Mouse (Mus musculus) lung, embryonic 15.5 days (tissue): ENCODE data around the gene Spaar. TPM values are rescaled to one million over a fixed set of nuclear protein-coding genes. Genes with fewer than 3 reads are reported as not detected.
A peak's percentile ranks its signal among the peaks of the same experiment; 100 is the strongest.

Experiments used
- ATAC-seq: fragments of 200-750 bp; cut with Nextera tagmentation; 2 replicates; pipeline ENCODE4 v1.8.0; 2017; ENCODE audit warnings: moderate number of reproducible peaks, borderline replicate concordance; ENCODE audit not compliant: low FRiP score, low TSS enrichment; ENCODE audit errors: extremely low read depth
- H3K27ac ChIP-seq: fragments of 300-500 bp; sonication (generic); 2 replicates; pipeline ENCODE4 v1.5.1; 2015; ENCODE audit warnings: moderate library complexity, mild to moderate bottlenecking, inconsistent platforms
- H3K27me3 ChIP-seq: fragments of 300-500 bp; sonication (generic); 2 replicates; pipeline ENCODE4 v1.6.1; 2015; ENCODE audit warnings: inconsistent platforms
- H3K36me3 ChIP-seq: fragments of 300-500 bp; sonication (generic); 2 replicates; pipeline ENCODE4 v1.6.1; 2015; ENCODE audit warnings: inconsistent platforms
- H3K4me1 ChIP-seq: fragments of 300-500 bp; sonication (generic); 2 replicates; pipeline ENCODE4 v1.6.1; 2015; ENCODE audit warnings: inconsistent platforms
- H3K4me2 ChIP-seq: fragments of 300-500 bp; sonication (generic); 2 replicates; pipeline ENCODE4 v1.6.1; 2015; ENCODE audit warnings: inconsistent platforms, mild to moderate bottlenecking, moderate library complexity
- H3K4me3 ChIP-seq: fragments of 300-500 bp; sonication (generic); 2 replicates; pipeline ENCODE4 v1.5.1; 2015; ENCODE audit warnings: mild to moderate bottlenecking, inconsistent platforms
- H3K9ac ChIP-seq: fragments of 300-500 bp; sonication (generic); 2 replicates; pipeline ENCODE4 v1.6.1; 2015; ENCODE audit warnings: inconsistent platforms
- H3K9me3 ChIP-seq: fragments of 300-500 bp; sonication (generic); 2 replicates; pipeline ENCODE4 v1.6.1; 2016; ENCODE audit warnings: inconsistent platforms
- WGBS: fragments of 180-500 bp; shearing (Covaris S2); methylation state at CpG from one replicate; pipeline ENCODE4 v1.1.7; 2015; 5-methylcytosine and 5-hydroxymethylcytosine counted together
- polyA plus RNA-seq: library from polyadenylated mRNA; unstranded; fragments of >200 nt; fragmentation: Nextera tagmentation; extraction: Ambion mirVana; gene quantifications from 2 replicates; pipeline ENCODE4 v1.2.1, GENCODE M21; 2015

Gene Spaar
- polyA plus RNA-seq, 1 experiment from 2014 or later: 0.62 TPM

DNA sequence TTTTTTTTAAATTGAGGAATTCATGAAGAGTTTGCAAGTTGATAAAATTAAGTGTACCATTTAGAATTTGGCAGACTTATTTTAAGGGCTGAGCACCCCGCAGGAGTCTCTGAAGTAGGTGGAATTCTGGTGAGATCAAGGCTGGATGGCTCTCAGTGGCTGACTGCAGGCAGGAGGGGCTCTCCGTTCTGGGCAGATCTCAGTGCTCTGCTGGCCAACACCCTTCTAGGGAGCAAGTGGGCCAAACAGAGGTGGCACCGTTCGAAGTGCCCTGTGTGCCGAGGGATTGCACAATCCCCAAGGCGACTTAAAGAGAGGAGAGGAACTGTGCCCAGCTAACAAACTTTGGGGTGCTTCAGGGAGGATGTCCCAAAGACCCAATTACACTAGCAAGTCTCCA, 20.0 kb upstream of the Spaar start, which contains the start of gene Olfr71:
TSS of gene Olfr71 (minus strand) at position 387 of the 400 bp plus-strand sequence.
- Histone ChIP-seq H3K4me1 (peaks cover 16% of the 10 kb centered on the region), H3K9ac (no peak within 1 kb of the TSS), H3K9me3 (no peaks in the 10 kb centered on the region), H3K36me3 (no peaks in the 10 kb centered on the region), H3K4me2 (no peak within 1 kb of the TSS), H3K4me3 (no peak within 1 kb of the TSS), H3K27me3 (0 out of 2 replicates have a peak, but pooled peaks cover 3% of the 10 kb centered on the region), H3K27ac (peak within 1 kb of the TSS; percentile 83)
- peak; percentile 77 for ATAC-seq
- 36% methylated on average over 6 of the region's 6 CpGs for WGBS

DNA sequence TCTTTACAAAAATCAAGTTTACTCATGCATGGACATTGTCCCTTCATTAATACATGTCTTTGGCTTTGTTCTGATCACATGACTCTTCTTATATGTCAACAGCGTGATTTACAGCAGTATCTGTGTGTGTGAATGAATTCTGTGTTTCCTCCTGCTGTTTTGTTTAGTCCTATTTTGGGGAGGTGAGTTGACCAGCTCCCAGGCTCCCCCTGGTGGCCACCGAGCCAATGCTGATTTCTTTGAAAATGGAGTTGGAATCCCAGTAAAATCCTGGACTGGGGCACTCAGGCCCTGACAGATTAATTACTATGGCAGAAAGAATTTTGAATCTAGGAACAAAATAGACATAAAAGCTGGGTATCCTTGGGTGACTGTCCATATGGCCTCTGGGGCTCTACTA, 18.0 kb upstream of the Spaar start:
- WGBS: 2% methylated on average over 2 of the region's 2 CpGs
- Histone ChIP-seq H3K9ac (no peak overlapping the region), H3K4me3 (no peak overlapping the region), H3K4me2 (no peak overlapping the region), H3K36me3 (no peaks in the 10 kb centered on the region), H3K4me1 (peaks cover 16% of the 10 kb centered on the region), H3K9me3 (no peaks in the 10 kb centered on the region), H3K27ac (no peak overlapping the region), H3K27me3 (peaks cover 10% of the 10 kb centered on the region; the same call in 1 of the 2 replicates)
- ATAC-seq: no peak

DNA sequence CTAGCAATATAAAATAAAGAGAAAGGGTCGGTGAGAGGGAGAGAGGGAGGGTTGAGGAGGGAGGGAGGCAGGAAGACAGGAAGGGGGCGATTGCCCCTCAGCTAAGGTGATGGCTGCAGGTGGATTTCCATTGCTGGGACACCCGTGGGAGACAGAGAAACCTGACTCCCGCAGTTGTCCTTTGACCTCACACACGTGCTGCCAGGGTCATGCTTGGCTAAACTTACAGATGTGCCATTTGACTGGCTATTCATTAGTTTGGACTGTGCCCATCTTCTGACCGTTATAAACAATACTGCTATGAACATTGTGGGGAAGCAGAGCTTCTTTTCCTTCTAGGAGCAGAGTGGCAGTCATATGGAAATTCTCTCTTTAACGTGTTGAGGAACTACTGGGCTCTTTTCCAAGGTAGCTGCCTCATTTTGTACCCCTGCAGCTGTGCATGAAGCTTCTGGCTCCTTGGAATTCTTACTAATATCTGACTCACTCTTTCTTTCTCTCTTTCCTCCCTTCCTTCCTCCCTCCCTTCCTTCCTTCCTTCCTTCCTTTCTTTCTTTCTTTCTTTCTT, 16.1 kb upstream of the Spaar start:
- ATAC-seq: no peak
- WGBS: 27% methylated on average over 7 of the region's 7 CpGs
- H3K9me3 ChIP-seq: no peaks in the 10 kb centered on the region

DNA sequence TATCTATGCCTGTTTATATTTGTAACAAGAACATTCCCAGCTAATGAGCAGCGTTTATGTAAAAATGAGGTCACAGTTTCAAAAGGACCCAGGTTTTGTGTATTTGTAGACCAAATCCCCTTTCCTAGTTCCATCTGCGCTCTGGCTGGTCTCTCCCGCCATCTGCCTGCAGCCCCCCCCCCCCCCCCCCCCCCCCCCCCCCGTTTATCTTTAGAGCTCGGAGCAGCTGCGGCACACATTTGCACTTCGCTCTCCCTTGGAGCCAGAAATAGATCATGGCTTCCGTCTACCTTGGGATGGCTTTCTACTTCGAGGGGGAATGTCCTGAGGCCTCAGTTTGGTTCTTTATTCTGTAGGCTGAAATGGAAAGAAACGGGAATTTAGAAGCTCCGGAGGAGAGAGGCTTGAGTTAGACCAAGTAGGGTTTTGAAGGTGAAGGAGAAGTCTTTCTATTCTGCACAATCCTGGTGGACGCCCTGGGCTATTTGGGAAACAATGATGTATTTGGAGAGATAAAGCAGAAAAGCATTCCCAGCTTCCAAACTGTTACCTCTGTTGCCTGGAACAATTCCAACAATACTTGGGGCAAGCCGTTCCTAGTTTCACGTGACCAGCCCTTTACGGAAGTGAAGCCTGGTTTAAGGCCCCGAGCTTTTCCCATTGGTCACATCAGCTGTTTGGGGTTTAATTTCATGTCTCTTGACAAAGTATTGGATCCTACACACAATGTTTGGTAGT, 9.2 kb upstream of the Spaar start:
- Histone ChIP-seq H3K27ac (no peak overlapping the region), H3K4me1 (no peaks in the 10 kb centered on the region), H3K4me2 (no peak overlapping the region), H3K36me3 (no peaks in the 10 kb centered on the region), H3K9me3 (no peaks in the 10 kb centered on the region), H3K27me3 (no peaks in the 10 kb centered on the region), H3K4me3 (no peak overlapping the region), H3K9ac (no peak overlapping the region)
- WGBS: 43% methylated on average over 12 of the region's 16 CpGs
- ATAC-seq: no peak

More for the DNA sequence above, 16.1 kb upstream of the Spaar start:
- H3K4me1 ChIP-seq: peaks cover 11% of the 10 kb centered on the region
- no peaks in the 10 kb centered on the region for H3K36me3 ChIP-seq
- H3K9ac ChIP-seq: no peak overlapping the region
- no peak overlapping the region for H3K4me2 ChIP-seq
- H3K4me3 ChIP-seq: no peak overlapping the region
- no peak overlapping the region for H3K27ac ChIP-seq
- H3K27me3 ChIP-seq: peaks cover 10% of the 10 kb centered on the region; the same call in 1 of the 2 replicates

DNA sequence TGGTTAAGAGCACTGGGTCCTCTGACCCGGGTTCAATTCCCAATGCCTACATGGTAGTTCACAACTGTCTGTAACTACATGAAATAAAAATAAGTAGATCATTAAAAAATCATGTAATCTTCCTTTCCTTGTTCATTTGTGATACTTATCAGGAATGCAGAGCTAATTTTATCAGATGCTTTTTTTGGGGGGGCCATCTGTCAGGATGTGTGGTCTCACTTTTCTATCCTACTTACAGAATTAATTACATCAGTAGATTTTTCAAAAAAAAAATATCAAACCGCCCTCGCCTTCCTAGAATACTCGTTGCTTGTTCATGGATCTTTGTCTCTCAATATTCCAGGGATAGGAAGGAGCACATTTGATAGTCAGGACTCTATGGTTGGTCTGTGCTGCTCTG, 7.6 kb upstream of the Spaar start:
- Histone ChIP-seq H3K4me2 (no peak overlapping the region), H3K9me3 (no peaks in the 10 kb centered on the region), H3K4me3 (no peak overlapping the region), H3K4me1 (peaks cover 13% of the 10 kb centered on the region), H3K36me3 (no peaks in the 10 kb centered on the region), H3K27me3 (no peaks in the 10 kb centered on the region), H3K27ac (no peak overlapping the region), H3K9ac (no peak overlapping the region)
- WGBS: 77% methylated on average over 4 of the region's 4 CpGs
- no peak for ATAC-seq

DNA sequence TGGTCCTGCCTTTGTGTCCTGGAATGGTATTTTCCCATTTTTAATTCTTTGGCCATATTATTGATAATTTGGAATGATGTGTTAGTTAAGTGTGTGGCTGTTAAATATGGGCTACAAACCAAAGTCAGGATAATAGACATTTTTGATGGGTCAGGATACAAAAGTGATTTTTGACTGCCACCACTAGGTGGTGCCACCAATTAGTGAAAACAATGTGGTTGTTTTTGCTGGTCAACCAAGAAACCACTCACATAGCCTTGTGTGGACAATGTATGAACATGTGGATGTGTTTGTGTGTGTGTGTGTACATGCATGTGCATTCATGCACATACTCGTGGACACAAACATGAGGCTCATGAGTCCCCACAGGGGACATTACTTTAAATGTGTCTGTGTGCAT, 5.1 kb upstream of the Spaar start:
- H3K27me3 ChIP-seq: no peaks in the 10 kb centered on the region
- H3K4me1 ChIP-seq: peaks cover 39% of the 10 kb centered on the region
- no peak overlapping the region for H3K4me2 ChIP-seq
- no peak overlapping the region for H3K27ac ChIP-seq
- no peak overlapping the region for H3K4me3 ChIP-seq
- no peak overlapping the region for H3K9ac ChIP-seq
- no peak for ATAC-seq
- 16% methylated on average over 1 of the region's 1 CpGs for WGBS
- no peaks in the 10 kb centered on the region for H3K36me3 ChIP-seq
- no peaks in the 10 kb centered on the region for H3K9me3 ChIP-seq

DNA sequence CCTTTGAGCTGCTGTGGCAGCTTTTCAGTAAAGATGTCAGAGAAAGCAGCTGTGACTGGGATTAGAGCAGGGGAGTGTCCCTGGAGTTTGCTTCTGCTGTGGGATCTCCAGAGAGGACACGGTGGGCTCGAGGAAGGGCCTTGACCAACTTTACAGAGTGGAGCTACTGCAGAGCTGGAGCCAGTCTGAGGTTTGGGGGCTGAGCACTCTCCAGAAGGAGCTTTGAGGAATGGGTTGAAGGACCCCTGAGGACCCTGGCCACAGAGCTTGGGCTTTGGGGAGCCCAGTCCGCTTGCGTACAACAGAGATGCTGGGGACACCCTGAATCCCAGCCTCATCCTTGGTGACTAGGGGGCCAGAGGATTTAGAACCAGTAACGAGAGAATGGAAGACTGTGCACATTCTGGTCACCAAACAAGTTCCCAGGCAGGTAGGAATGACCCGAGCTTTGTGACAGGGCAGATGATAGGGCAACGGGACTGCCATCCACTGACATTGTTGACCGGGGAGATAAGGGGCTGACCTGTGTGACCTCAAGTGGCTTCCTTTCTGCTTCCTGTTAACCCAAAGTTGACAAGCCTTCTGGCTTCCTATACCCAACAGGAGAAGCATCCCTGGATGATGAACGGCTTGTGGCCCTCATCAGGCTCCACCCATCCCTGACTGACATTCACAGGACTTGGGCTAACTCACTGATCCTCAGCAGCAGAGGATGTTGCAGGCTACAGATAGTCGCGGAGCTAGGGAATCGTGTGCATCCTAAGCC, 3.4 kb upstream of the Spaar start:
- Histone ChIP-seq H3K27ac (peak overlapping the region; percentile 87), H3K4me3 (no peak overlapping the region), H3K4me2 (no peak overlapping the region), H3K36me3 (no peaks in the 10 kb centered on the region), H3K4me1 (peaks cover 55% of the 10 kb centered on the region), H3K9ac (no peak overlapping the region), H3K9me3 (no peaks in the 10 kb centered on the region), H3K27me3 (no peaks in the 10 kb centered on the region)
- no peak; the same call in 1 of the 2 replicates for ATAC-seq
- 43% methylated on average over 12 of the region's 12 CpGs for WGBS

DNA sequence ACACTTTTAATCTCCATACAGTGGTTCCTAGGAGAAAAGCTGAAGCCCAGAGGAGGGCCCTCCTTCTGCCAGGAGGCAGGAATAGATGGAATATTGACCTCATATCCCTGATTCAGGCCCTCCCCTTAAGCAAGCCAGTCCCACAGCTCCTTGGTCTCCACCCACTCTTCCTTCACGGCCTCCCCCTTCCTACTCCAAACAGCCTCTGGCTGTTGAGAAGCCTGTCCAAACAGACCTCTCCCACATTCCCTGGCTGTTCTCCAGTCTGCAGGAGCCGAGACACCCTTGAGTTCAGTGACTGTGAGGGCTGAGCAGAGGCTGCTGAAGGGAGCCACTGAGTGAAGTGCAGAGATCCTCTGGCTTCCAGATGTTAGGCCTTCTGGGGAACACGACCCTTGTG, 2.8 kb upstream of the Spaar start, which contains the start of gene Hrct1:
TSS of gene Hrct1 (plus strand) at position 194 of the 400 bp plus-strand sequence.
- no peaks in the 10 kb centered on the region for H3K27me3 ChIP-seq
- H3K36me3 ChIP-seq: no peaks in the 10 kb centered on the region

DNA sequence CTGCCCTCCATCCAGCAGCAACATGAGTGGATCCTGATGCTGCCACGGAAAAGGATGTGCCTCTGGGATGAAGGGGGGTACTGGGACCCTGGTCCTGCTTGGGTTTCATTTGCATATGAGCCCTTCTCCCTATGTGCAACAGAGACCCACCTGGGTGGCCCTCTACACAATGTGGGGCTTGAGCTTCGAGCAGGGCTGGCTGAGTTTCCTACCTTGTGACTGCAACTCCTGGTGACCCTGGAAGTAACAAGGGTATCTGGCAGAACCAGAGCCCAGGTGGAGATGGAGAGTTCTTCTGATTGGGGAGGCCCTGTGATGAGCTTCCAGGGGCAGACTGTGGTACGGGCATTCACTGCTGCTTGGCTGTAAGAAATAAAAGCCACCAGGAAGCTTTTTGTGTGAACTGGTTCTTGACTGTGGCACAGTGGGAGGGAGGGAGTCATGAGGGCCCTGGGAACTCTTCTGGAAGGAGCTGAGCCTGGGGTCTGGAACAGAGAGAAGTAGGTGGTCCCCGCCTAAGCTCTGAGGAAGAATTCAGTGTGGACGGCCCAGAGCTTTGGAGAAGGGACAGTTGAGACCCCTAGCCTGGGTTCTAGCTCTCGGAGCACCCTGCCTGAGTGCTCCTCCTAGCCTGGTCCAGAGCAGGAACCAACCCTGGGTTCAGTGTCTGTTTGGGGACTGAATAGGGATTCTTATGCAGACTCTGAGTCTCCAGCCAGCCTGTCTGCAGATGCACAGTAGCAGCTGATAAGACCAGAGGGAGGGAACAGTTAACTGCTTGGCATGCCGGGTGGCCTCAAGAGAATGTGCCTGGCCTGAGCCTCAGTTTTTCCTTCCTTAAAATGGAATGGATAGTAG, 1.9 kb upstream of the Spaar start:
- peaks cover 55% of the 10 kb centered on the region for H3K4me1 ChIP-seq
- no peak overlapping the region for H3K9ac ChIP-seq
- H3K4me2 ChIP-seq: no peak overlapping the region
- peak overlapping the region; percentile 87 for H3K27ac ChIP-seq
- no peak overlapping the region for H3K4me3 ChIP-seq
- no peaks in the 10 kb centered on the region for H3K36me3 ChIP-seq
- 61% methylated on average over 7 of the region's 7 CpGs for WGBS
- ATAC-seq: no peak
- no peaks in the 10 kb centered on the region for H3K9me3 ChIP-seq
- H3K27me3 ChIP-seq: no peaks in the 10 kb centered on the region

More for the DNA sequence above, 2.8 kb upstream of the Spaar start, which contains the start of gene Hrct1:
- no peaks in the 10 kb centered on the region for H3K9me3 ChIP-seq
- peak within 1 kb of the TSS; percentile 87 for H3K27ac ChIP-seq
- peaks cover 55% of the 10 kb centered on the region for H3K4me1 ChIP-seq
- peak; percentile 77 for ATAC-seq
- WGBS: 8% methylated on average over 3 of the region's 3 CpGs
- no peak within 1 kb of the TSS for H3K4me2 ChIP-seq
- H3K9ac ChIP-seq: no peak within 1 kb of the TSS
- H3K4me3 ChIP-seq: no peak within 1 kb of the TSS

DNA sequence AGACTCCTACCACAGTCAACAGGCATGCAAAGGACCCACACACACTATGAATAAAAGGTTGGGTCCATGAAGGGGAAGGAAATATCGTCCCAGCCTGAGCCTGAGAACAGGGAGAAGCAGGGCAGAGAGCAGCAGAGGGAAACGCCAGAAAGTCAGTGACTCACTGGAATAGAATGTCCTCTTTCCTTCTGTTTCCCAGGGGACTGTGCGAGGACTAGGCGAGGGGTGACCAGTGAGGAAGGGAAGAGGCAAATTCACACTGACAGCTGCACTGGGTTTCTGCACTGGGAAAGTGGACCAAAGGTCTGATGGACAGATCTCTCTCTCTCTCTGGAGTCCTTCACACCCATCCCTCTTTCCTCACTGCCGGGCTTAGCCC, 1.3 kb upstream of the Spaar start:
- 16% methylated on average over 5 of the region's 5 CpGs for WGBS
- Histone ChIP-seq H3K4me2 (no peak overlapping the region), H3K4me3 (no peak overlapping the region), H3K27ac (peak overlapping the region; percentile 87), H3K27me3 (no peaks in the 10 kb centered on the region), H3K36me3 (no peaks in the 10 kb centered on the region), H3K9ac (no peak overlapping the region), H3K4me1 (peaks cover 55% of the 10 kb centered on the region), H3K9me3 (no peaks in the 10 kb centered on the region)
- peak; percentile 49; the same call in 1 of the 2 replicates for ATAC-seq

DNA sequence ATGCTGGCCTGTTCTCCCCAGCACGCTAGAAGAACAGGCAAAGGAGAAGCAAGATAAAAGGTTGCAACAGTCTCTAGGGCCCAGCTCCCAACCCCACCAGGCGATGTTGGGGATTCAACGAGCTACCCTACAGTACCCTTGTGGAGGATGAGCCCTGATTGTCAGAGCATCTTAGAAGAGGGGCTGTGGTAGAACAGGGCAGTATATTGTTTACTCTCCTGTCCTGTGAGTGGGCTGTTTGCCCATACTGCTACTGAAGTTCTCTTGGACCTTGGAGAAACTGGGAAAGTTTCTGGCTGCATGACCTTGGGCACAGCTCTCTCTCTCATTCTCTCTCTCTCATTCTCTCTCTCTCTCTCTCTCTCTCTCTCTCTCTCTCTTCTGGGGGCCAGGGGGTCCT, 708 bp upstream of the Spaar start:
- Histone ChIP-seq H3K27ac (peak overlapping the region; percentile 87), H3K36me3 (no peaks in the 10 kb centered on the region), H3K9me3 (no peaks in the 10 kb centered on the region), H3K4me2 (no peak overlapping the region), H3K4me1 (peaks cover 55% of the 10 kb centered on the region), H3K9ac (no peak overlapping the region), H3K27me3 (no peaks in the 10 kb centered on the region), H3K4me3 (no peak overlapping the region)
- 33% methylated on average over 3 of the region's 3 CpGs for WGBS
- ATAC-seq: no peak
